Mouse (Mus musculus) adrenal gland, adult 18-20 months (tissue): Measurements from ENCODE around the gene Etv6. TPM values are rescaled to one million over a fixed set of nuclear protein-coding genes. Genes with fewer than 3 reads are reported as not detected.

ENCODE experiments used
- DNase-seq, 2 experiments: peaks; one replicate each; pipeline ENCODE4 v3.0.0; 2021 to 2022; ENCODE audit warnings: low spot score in 2 of 2
- total RNA-seq, 2 experiments: library from RNA; stranded (reverse); gene quantifications; 1 replicate in 1 of 2; 2 replicates in 1 of 2; pipeline ENCODE4 v1.2.3; 2021

Gene Etv6
- total RNA-seq, 2 experiments from 2014 or later: 32.6 to 55.2 TPM

DNA sequence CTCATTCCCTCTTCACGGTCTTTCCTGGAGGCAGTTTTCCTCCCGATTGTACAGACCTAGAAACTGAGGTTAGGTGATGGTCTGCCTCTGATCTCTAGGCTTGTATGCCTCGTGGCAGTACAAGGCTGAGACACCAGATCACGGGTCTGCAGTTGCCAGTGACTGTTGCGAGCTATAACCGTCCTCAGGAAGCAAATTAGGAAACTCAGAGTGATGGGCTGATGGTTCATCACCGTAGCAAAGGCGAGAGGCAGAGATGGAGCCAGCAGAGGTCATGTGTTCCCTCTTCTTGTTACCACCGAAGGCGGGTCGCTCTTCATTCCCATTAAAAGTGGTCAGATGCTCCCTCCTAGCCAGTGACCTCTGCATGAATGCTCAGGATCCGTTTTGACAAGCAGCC lies 6.4 kb downstream of the Etv6 start:
- DNase-seq: no peak

DNA sequence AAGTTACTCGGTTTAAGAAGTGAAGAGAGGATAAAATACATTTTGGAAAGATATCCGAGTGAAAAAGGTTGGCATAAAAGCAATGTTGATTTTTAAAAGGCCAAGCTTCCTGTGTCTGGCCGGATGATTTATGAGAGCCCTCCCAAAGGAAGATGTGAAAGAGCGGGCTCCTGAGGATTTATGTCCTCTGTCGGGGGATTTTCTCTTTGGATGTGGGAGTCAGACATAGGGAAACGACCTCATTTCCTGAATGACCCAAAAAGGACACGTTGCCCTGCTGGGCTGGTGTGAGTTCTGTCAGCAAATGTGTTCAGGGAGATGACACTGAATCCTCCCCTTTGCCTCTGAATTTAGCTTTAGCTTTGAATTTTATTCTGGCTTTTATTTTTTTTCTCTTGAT lies 8.0 kb downstream of the Etv6 start:
- no peak for DNase-seq

DNA sequence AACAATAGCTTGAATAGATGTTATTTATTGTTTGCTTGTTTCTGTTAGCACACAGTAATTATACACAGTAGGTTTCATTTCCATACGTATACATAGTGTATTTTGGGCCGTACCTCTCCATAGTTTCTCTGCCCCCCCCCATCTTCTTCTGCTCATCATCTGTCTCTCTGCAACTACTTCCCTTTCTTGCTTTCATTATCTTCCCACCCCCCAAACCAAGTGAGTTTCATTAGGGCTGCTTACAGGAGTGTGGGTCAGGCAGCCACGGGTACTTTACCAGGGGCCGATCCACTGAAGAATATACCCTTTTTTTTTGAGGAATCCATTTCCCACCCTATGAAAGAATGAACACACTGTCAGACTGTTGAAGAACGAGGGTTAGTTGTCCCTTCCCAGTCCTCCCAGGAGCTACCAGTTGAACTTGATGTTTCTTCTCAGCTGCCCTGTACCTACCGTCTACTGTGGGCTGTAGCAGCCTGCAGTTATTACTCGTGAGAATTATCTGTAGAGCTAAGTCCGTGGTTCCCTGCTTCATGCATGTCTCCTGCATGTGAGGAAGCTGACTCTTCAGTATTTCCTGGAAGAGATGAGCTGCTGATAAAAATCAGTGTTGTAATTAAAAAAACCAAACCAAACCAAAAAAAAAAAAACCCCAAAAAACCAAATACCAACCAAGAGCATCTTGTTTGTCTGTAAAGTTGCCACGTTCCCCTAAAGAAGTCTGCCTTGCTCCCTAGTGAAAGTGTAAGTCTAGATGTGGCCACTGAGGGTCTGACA lies 9.8 kb downstream of the Etv6 start:
- no peak for DNase-seq

DNA sequence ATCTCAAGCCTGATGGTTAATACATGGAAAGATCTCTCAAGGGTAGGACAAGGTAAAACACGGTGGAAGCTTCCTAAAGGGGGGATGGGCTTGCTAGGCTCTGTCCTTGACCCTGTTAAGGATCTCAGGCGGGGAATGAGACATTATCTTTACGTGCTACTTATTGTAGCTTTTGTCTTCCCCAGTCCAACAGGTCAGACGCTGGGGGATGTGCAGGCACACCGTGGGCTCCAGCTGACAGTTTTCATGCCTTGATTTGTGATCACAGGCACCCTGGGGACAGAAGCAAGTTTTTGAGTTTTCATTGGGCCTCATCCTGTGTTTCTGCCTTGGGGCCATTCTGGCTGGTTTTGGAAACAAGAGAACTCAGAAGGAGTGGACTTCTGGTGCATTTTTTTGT lies 10.6 kb downstream of the Etv6 start:
- no peak for DNase-seq

DNA sequence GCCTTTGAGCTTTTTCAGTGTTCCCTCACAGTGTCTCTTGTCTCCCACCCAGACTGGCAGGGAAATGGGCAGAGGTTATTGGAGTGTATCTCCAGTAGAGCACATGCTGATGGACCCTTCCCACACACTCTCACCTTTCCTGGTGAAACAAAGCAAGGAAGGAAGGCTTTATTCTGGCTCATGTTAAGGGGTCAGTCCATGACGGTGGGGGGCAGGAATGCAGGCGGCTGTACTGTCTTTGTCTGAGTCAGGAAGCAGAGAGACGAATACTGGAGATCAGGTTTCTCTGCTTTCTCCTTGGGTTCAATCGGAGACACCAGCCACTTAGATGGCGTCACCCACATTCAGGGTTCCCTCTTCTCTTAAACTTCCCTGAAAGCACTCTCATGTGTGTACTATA lies 11.7 kb downstream of the Etv6 start:
- no peak for DNase-seq

DNA sequence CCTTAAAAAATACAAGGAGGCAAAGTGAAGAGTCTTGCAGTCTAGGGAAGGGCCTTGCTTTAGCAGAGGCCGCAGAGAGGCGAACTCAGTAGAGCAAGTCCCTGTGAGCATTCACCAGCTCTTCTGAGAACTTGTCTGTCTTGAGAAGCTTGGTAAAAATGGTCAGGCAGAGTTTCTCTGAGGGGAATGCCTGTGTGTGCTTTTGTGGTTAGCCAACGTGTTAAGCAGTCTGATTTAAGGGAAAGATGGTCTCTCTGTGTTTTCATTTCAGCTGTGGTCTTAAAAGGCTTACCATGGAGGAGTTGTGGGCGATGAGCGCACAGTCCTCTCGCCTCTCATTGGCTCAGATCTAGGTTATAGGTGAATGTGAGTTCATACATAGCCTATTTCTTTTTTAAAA lies 12.5 kb downstream of the Etv6 start:
- no peak for DNase-seq

DNA sequence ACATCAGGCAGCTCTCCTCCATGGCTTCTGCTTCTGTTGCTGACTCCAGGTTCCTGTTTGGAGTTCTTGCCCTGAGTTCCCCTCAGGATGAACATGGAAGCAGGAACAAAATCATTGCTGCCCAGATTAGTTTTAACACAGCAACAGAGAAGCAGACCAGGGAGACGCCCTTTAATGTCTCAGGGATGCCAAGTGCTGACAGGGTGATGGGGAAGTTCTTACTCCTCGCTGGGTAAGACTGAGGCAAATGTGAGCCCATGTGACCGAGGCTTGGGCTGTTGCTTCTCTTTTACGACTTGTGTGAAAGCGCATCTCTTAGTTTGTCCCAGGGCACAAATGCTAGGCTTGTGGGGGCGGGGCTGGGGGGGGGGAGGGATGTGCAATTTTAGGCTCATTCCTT lies 13.5 kb downstream of the Etv6 start:
- no peak for DNase-seq

DNA sequence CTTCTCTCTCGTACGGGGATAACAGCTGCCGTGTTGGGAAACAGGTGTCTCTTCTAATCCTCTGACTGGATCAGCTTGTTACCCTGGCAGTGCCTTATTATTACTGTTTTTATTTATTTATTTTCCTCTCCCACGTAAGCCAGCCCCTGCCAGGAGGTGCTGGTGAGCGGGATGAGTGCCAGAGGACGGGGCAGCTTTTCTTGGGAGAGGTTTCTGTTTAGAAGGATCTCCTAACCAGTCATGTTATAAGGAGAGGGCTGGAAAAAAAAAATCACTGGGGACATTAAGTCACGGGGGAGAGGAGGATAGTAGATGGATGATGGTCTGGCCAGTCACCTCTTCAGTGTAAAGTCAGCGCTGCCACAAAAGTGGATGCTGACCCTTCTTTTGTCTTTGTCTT lies 15.0 kb downstream of the Etv6 start:
- DNase-seq: no peak

DNA sequence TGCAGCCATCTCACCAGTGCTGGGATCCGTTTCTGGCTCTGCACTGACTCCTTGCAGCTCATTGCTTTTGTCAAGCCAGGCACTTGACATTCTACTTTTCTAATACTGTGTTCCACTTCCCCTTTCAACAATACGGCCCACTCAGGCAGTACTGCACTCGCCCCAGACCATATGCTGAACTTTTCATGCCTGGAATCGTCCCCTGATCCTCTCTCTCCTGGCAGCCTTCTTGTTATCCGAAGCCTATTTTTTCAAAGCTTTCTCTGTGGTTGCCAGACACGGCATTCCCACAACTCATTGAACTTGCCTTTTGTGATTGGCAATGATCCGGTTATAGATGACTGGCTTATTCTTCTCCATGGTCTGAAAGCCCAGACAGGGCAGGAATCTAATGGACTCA lies 16.4 kb downstream of the Etv6 start:
- no peak for DNase-seq

DNA sequence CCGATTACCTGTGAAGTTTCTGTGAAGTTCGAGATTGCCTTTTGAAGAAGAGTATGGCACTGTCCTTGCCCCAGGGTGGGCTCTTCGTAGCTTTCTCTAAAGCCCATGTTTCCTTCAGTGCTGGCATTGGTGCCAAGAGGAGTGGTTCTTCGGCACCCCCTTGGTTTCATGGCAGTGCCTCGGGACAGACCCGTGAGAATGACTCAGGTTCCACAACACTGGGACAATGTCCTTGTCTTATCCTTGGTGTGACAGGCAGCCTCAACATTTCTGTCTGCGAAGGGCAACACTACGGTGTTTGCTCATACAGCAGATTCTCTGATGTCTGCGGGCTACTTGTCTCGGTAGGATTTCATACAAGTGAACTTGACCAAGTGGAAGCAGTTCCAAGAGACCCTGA lies 17.6 kb downstream of the Etv6 start:
- DNase-seq: no peak

DNA sequence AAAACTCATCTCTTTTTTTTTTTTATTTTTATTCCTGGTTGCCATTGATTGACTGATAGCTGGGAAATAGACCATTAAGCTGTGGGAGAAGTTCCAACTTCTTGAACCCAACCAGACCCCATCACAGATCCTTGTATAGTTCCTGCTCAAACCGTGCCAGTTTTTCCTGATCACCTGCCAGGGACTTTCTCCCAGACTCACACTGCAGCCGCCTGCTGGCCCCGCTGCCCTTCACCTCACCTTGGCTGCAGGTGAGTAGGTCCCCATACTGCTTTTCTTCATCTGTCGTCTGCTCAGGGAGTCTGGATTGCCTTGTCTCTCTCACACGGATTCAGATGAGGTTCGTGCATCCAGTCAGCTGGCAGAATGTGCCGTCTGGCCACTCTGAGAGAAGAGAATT lies 18.1 kb downstream of the Etv6 start:
- DNase-seq: no peak

DNA sequence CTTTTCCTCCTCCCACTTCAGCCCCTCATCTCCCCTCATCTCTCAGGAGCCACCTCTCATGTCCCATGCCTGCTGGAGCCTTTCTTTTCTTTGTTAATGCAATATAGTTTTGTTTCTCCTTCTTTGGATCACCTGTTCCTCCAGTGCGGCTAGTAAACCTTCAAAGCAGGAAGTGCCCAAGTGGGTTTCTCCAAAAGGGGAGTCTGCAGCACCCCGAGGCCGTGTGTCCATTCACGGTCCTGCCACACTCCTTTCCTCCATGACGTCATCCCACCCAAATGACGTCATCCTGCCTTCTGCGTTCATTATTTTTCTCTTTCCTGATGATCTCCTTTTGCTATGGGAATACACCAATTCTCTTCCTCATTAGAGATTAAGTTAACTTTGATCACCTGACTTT lies 20.1 kb downstream of the Etv6 start:
- no peak for DNase-seq

DNA sequence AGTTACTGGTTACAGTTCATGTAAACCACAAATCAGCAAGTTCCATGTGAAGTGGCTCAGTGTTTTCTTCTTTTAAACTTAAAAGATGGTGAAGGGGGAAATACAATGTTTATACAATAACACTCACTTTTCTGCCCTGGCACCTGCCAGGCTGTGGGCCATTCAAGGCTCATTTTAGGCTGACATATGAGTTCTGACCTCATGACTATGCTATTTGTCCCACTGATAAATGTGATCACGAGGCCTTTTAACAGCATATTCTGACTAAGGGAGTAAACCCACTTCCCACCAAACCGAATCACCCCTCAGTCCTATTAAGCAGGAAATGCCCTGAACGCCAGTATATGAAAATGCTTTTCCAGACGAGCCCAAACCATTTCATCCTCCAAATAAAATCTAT lies 23.0 kb downstream of the Etv6 start:
- no peak for DNase-seq

DNA sequence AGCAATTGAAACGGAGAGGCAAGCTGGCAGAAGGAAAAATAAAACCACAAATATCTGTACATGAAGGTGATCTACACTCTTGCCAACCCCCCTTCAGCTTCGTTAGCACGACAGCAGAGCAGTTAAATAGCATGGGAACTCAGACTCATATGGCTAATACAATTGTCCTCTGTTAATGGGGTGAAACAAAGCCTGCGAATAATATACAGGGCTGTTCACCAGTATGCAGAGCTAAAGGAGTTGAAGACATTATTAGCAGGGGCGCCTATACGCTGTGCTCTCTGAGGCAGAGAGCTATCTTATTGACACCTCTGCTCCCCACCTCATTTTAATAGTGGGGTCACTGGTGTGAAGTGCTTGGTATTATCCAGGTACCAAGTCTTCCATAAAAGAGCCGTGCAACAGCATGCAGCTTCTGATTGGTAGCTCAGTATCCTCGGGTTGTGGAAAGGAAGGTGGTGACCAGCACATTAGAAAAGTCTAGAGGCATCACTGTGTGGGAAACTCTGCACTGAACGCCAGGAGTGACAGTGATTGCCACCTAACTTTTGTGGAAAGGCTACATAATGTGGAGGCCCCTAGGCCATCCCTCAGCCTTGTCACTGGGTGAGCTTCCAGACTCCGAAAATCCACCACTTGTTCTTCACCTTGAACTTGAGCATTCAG lies 23.5 kb downstream of the Etv6 start:
- DNase-seq: no peak

DNA sequence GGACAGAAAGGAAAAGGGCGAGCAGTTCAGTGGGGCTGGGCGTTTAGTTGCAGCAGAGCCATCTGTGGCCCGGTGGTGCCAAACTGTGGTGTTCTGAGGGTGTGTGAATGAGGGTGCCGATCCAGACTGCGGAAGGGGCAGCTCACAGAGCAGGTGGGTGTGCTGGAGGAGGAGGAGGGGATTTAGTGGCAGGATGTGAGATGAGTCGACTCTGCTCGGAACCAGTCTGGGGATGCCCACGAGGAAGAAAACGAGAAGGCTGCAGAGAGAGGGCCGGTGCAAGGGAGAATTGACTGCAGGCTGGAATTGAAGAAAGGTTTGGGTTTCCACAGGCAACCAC lies 24.0 kb downstream of the Etv6 start:
- DNase-seq: no peak

DNA sequence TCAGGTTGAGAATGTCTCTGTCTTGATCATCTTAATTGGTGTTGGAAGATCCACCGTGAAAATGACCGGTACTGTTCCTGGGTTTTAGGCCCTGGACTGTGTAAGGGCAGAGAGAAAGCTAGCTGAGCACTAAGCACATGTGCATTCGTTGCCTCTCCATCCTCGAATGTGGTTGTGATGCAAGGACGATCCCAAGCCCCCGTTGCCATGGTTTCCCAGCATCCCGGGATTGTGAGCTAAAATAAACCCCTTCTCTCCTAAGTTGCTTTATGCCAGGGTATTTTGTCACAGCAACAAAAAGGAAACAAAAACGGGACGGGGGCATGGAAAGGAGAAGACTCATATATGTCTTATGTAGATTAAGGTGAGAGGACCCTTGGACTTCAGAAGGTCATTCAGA lies 24.5 kb downstream of the Etv6 start:
- no peak for DNase-seq

DNA sequence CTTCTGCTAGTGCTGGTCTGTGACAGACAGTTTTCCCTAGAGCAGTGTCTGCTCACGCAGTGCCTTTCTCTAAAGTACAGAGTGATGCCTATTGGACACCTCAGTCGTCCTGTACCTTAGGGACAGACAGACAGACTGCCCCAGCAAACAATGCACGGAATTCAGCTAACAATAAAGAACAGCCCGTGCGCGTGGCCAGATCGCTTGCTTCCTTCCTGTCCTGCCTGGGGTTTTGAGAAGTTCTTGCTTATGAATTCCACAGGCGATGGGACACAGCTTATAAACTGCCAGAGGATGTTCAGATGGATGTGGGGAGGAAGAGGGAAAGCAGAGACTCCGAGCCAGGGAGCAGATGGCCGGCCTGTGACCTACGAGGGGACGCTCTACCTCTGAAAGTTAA lies 25.3 kb downstream of the Etv6 start:
- no peak for DNase-seq

DNA sequence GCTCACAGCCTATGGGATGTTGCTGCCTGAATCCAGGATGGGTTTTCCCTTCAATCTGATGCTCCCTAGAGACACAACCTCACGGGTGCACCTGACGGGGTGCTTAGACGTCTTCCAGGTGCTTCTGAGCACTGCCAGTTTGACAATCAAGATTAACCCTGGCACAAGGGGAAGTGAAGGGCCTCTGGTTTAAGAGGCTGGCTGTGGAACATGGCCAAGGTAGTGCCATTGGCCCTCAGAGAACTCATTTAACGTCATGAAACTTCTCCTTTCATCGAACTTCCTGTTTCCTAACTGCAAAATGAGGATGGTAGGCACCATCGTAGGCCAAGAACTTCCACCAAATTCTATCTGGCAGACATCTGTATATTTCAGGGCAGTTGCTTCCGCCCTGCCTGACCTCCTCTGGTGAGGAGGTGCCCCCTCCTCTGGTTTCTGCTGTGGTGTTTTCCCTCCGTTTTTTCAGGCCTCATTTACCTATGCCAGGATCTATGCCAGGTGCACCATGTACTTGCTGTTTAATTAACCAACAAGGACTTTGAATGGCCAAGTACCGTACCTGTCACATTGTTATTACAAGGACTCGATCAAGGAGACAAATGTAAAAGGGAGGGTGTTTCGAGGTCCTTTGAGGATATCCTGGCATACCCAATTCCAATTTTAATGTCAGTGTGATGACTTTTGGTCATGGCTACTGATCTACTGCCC lies 29.7 kb downstream of the Etv6 start:
- DNase-seq: no peak

DNA sequence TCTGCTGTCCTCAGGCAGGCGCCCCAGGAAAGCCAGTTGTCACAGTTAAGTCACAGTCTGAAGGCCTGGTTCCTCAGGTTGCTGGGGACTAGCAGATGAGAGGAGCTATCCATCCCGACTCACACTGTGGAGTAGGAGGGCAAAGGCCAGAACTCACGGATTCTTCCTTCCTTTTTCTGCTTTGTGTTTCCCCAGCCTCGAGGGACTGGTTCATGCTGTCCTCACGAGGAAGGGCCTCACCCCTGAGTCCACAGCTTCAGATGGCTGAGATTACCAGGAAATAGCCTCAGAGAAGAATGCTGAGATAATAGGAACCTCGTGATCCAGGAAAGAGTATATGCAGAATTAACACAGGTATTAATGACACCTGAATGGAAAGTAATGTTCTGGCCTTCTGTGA lies 30.6 kb downstream of the Etv6 start:
- DNase-seq: no peak

DNA sequence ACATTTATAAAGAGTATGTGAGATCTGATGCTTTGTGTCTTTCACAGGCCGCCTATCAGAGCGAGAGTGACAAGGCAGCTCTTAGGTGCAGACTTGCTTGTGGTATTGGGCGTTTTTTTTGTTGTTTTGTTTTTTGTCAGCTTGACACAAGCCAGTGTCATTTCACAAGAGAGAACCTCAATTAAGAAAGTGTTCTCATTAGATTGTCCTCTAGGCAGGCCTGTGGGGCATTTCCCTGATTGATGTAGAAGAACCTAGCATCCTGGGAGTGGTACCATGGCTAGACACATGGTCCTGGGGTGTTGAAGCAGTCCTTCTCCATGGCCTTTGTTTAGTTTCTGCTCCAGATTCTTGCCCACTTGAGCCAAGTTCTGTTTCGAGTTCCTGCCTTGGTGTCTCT lies 31.5 kb downstream of the Etv6 start:
- DNase-seq: no peak

DNA sequence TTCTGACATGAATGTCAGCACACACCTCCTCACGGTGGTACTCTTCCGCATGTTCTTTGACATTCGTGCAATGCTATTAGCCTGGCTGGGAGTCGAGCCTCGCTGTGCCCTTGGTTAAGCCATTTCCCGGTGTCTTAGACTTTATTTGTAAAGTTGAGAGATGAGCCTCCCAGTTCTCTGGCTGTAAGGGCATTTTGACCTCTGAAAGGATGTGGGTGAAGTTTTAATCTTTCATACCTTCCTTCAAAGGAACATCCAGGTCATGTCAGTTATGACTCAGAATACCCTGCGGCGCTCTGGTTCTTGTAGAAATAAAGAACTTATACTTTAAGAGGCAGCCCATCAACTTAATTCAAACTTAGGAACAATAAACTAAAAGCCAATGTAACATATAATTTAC lies 32.0 kb downstream of the Etv6 start:
- no peak for DNase-seq

DNA sequence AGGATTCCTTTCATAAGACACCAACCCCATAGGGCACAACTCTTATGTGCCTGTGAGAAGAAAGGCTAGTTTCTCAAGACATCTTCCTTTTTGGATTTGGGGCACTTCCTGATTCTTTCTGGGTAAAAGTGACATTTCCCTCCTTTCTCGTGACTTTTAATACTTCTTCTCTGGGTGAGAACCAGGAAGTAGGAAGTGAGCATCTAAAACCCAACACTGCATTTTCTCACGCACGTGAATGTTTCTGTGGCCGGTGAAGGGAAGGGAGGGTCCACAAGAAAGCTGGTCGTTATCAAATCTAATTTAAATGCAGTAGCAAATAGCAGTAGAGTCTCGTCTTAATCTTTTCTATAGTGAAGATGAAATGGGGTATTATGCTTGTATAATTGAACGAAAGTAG lies 36.9 kb downstream of the Etv6 start:
- no peak for DNase-seq

DNA sequence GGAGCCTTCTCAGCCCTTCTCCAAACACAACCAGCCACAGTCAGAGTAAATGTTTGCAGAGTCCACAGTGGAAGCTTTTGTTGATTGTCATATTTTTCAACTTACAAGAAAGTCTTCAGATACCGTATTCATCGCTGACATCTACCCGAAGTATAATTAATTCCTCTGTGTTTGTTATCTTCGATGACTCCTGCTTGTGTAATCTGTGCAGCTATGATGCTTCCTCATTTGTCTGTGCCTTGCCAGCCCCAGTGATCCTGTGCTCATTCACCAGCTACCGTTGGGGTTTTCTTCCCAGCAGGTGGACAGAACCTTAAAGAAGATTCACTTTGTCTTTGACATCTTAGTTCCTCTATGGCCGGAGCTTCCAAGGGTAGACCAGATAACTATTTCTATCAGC lies 37.4 kb downstream of the Etv6 start:
- no peak for DNase-seq
